In genomic region chr7:19875948-19876682, GRCm38 (mm10) we compare ENCODE assay signal across 1 mouse cellular context.
TF ChIP-seq lines count a peak whose summit lies in the region.

No protein-coding gene starts in this region.

TF ChIP-seq in CH12.LX, 34 proteins besides CTCF, POLR2A, EP300 and RAD21 (continued from another document):
- TF ChIP-seq MEF2A (IDR thresholded peaks at IDR 0.05; ENCODE audit: borderline replicate concordance, low read depth, low read length) (peak; percentile 40; the same call in 1 of the 2 replicates), MAX (IDR thresholded peaks at IDR 0.05; ENCODE audit: low read length) (no peak; the same call in 1 of the 2 replicates), MYC (IDR thresholded peaks at IDR 0.05; ENCODE audit: low read depth, low read length) (peak; percentile 81), BHLHE40 (IDR thresholded peaks at IDR 0.05; ENCODE audit: low read depth, low read length) (peak; percentile 87), TCF12 (IDR thresholded peaks at IDR 0.05; ENCODE audit: low read depth, low read length) (peak; percentile 24; the same call in 1 of the 2 replicates), KAT2A (IDR thresholded peaks at IDR 0.05; ENCODE audit: insufficient replicate concordance, low read length) (peak; percentile 74; the same call in 1 of the 2 replicates), SIN3A (IDR thresholded peaks at IDR 0.05; ENCODE audit: low read length) (peak; percentile 80), MAZ (IDR thresholded peaks at IDR 0.05; ENCODE audit: low read depth, low read length) (0 out of 2 replicates have a peak, but pooled peaks have one; percentile 16), TBP (conservative IDR thresholded peaks at IDR 0.05; ENCODE audit: low read depth, low read length) (no peak), ZMIZ1 (IDR thresholded peaks at IDR 0.05; ENCODE audit: low read depth, low read length) (no peak), ZNF384 (IDR thresholded peaks at IDR 0.05; ENCODE audit: low read depth, low read length) (no peak; the same call in 1 of the 2 replicates), SMC3 (IDR thresholded peaks at IDR 0.05; ENCODE audit: low read depth, low read length) (peak; percentile 67), MXI1 (IDR thresholded peaks at IDR 0.05; ENCODE audit: low read depth, low read length) (no peak)
